Mouse (Mus musculus) limb, embryonic 15.5 days (tissue): ENCODE measurements around the gene Ptgs2. TPM values are rescaled to one million over a fixed set of nuclear protein-coding genes. Genes with fewer than 3 reads are reported as not detected.

ENCODE experiments used
- ATAC-seq: fragments of 200-750 bp; cut with Nextera tagmentation; 2 replicates; pipeline ENCODE4 v1.8.0; 2017; ENCODE audit warnings: low read depth, moderate TSS enrichment; ENCODE audit not compliant: insufficient number of reproducible peaks, low FRiP score, low TSS enrichment
- H3K27ac ChIP-seq: fragments of 300-500 bp; sonication (generic); 2 replicates; pipeline ENCODE4 v1.5.1; 2015; ENCODE audit warnings: moderate library complexity, mild to moderate bottlenecking, inconsistent platforms
- H3K27me3 ChIP-seq: fragments of 300-500 bp; sonication (generic); 2 replicates; pipeline ENCODE4 v1.6.1; 2015; ENCODE audit warnings: inconsistent platforms
- H3K36me3 ChIP-seq: fragments of 300-500 bp; sonication (generic); 2 replicates; pipeline ENCODE4 v1.6.1; 2015; ENCODE audit warnings: inconsistent platforms
- H3K4me1 ChIP-seq: fragments of 300-500 bp; sonication (generic); 2 replicates; pipeline ENCODE4 v1.6.1; 2015; ENCODE audit warnings: inconsistent platforms
- H3K4me2 ChIP-seq: fragments of 300-500 bp; sonication (generic); 2 replicates; pipeline ENCODE4 v1.6.1; 2015; ENCODE audit warnings: mild to moderate bottlenecking, inconsistent platforms
- H3K4me3 ChIP-seq: fragments of 300-500 bp; sonication (generic); 2 replicates; pipeline ENCODE4 v1.5.1; 2015; ENCODE audit warnings: mild to moderate bottlenecking, inconsistent platforms
- H3K9ac ChIP-seq: fragments of 300-500 bp; sonication (generic); 2 replicates; pipeline ENCODE4 v1.6.1; 2015; ENCODE audit warnings: inconsistent platforms
- H3K9me3 ChIP-seq: fragments of 300-500 bp; sonication (generic); 2 replicates; pipeline ENCODE4 v1.6.1; 2016; ENCODE audit warnings: inconsistent platforms
- WGBS: fragments of 180-500 bp; shearing (Covaris S2); methylation state at CpG from one replicate; pipeline ENCODE4 v1.1.7; 2015; 5-methylcytosine and 5-hydroxymethylcytosine counted together
- polyA plus RNA-seq: library from polyadenylated mRNA; unstranded; fragments of >200 nt; fragmentation: Nextera tagmentation; extraction: Ambion mirVana; gene quantifications from 2 replicates; pipeline ENCODE4 v1.2.1, GENCODE M21; 2015

The Ptgs2 gene
- polyA plus RNA-seq, 1 experiment from 2014 or later = 0.31 TPM

DNA sequence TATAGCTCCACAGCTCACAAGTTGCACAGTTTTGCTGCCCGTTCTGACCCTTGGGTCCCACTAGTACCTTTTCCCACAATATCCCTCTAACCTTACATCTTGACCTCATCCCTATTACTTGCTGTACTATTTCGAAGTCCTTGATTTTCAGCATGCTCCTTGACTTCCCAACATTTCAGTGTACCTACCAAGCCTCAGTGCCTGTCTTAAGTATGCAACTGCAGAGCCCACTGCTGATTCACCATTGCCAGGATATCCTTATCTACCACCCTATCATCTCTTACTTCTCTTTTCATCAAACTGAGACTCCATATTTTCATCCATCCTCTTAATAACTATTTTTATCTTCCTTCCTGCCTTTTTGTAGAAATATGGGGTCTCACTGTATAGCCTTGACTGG is 9.8 kb downstream of the Ptgs2 start:
- no peaks in the 10 kb centered on the region for H3K27me3 ChIP-seq
- no peak overlapping the region for H3K4me2 ChIP-seq
- no peak overlapping the region for H3K27ac ChIP-seq
- no peaks in the 10 kb centered on the region for H3K9me3 ChIP-seq
- H3K9ac ChIP-seq = no peak overlapping the region
- WGBS = 71% methylated on average over 2 of the region's 2 CpGs
- ATAC-seq = no peak
- no peaks in the 10 kb centered on the region for H3K4me1 ChIP-seq
- no peaks in the 10 kb centered on the region for H3K36me3 ChIP-seq
- no peak overlapping the region for H3K4me3 ChIP-seq

DNA sequence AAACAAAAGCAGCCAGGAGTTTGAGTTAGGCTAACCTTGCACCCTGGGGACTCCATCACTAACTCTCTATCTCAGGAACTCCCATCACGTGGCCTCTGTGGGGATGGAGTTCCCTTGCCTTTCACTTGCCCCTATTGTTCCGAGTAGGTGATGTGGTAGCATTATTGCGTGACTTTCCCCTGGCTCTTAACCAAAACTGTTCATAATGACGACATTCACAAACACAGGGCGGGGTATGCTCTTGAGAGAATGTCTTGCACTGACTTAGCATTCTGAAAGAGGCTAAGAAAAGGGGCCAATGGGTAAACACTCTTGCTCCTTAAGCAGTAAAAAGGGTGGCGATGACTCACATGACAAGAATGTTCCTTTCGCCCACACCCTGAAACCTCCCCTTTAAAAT is 15.5 kb downstream of the Ptgs2 start:
- Histone ChIP-seq H3K4me1 (no peaks in the 10 kb centered on the region), H3K36me3 (no peaks in the 10 kb centered on the region), H3K27ac (no peak overlapping the region), H3K9me3 (no peaks in the 10 kb centered on the region), H3K4me2 (no peak overlapping the region), H3K27me3 (no peaks in the 10 kb centered on the region), H3K9ac (no peak overlapping the region), H3K4me3 (no peak overlapping the region)
- no peak for ATAC-seq
- WGBS = 55% methylated on average over 7 of the region's 7 CpGs

DNA sequence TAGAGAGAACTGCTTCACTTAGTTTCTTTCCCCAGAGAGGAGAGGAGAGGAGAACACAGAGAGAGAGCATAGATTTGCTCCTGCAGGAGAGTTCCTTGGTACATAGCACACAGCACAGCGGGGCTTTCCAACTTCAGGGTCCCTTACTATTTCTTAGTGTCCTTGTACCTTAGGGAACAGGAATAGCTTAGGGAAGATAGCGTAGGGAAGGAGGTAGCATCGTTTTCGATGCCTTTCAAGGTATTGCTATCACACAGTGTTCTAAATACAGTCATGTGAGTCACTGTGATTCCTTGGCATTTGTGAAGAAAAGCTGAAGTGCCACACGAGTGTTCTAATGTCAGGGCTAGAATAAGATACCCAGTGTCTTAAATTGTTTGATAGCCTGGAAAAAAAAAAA is 18.5 kb downstream of the Ptgs2 start:
- WGBS = 79% methylated on average over 5 of the region's 5 CpGs

DNA sequence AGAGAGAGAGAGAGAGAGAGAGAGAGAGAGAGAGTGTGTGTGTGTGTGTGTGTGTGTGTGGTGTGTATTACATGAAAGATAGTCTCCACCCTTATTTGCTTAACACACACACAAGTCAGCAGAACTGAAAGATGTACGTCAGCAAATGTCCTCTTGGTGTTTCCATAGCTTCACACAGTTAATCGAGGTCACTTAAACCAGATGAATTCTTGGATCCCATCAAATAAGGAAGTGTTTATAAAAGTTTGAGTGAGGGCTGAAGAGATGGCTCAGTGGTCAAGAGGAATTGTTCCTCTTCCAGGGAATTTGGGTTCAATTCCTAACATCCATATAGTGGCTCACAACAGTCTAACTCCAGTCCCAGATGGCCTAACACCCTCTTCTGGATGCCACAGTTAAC is 25.7 kb downstream of the Ptgs2 start:
- H3K4me1 ChIP-seq = no peaks in the 10 kb centered on the region
- no peaks in the 10 kb centered on the region for H3K9me3 ChIP-seq
- H3K27ac ChIP-seq = no peak overlapping the region
- H3K27me3 ChIP-seq = no peaks in the 10 kb centered on the region
- H3K4me2 ChIP-seq = no peak overlapping the region
- no peak overlapping the region for H3K4me3 ChIP-seq
- H3K9ac ChIP-seq = no peak overlapping the region
- H3K36me3 ChIP-seq = no peaks in the 10 kb centered on the region
- WGBS = 82% methylated on average over 2 of the region's 2 CpGs
- ATAC-seq = no peak

More for the DNA sequence above, 18.5 kb downstream of the Ptgs2 start:
- no peaks in the 10 kb centered on the region for H3K4me1 ChIP-seq
- H3K36me3 ChIP-seq = no peaks in the 10 kb centered on the region
- H3K4me3 ChIP-seq = no peak overlapping the region
- H3K9me3 ChIP-seq = no peaks in the 10 kb centered on the region
- no peak overlapping the region for H3K9ac ChIP-seq
- ATAC-seq = no peak
- H3K4me2 ChIP-seq = no peak overlapping the region
- H3K27ac ChIP-seq = no peak overlapping the region
- no peaks in the 10 kb centered on the region for H3K27me3 ChIP-seq

DNA sequence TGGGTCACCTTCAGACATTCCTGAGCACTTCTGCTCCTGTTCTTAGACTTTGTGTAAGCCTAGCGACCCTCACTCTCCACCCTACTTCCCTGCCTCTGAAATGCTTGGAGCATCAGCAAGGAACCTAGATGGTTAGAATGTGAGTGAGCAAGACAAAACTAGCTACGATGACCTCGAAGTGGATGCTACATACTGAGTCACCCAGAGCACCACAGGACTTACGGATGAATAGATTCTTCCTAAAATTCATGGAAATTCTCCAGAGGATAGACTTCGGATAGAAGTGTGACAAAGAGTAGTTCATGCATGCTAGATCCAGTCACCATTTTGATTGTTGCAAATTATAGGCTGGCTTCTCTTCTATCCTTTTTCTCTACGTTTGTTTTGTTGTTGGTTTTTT is 30.2 kb downstream of the Ptgs2 start:
- Histone ChIP-seq H3K27ac (no peak overlapping the region), H3K4me2 (no peak overlapping the region), H3K27me3 (no peaks in the 10 kb centered on the region), H3K9ac (no peak overlapping the region), H3K9me3 (no peaks in the 10 kb centered on the region), H3K4me3 (no peak overlapping the region), H3K36me3 (no peaks in the 10 kb centered on the region), H3K4me1 (no peaks in the 10 kb centered on the region)
- no peak for ATAC-seq
- 76% methylated on average over 6 of the region's 6 CpGs for WGBS

DNA sequence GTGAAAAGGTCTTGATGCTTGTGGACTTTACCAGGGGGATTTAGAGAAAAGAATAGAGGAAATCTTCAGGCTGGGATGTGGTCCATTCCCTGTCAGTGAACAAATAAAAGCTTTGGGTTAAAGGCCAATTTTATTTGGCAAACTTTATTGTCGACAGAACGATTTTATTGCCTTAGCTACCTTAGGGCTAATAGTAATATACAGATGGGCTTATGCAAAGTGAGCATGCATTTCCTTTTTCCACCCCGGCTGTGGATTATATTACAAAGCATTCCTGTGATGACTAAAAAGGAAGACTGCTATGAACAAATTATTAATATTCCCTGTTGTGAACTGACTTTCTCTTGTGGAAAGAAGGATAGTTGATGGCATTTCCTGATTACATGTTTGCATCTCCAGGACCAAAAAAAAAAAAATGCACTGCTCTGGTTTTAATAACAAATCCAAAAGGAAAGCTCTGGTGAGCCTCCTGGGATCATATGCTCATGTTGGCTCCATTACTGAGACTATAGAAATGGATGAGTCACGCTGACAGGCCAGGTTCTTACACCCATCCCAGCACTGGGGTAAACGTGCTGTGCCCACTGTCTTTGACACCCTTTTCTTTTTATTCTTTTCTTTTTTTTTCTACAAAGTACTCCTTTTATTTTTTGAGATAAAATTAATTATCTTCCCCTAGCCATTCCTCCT is 30.9 kb downstream of the Ptgs2 start:
- H3K4me3 ChIP-seq = no peak overlapping the region
- no peak overlapping the region for H3K9ac ChIP-seq
- no peaks in the 10 kb centered on the region for H3K27me3 ChIP-seq
- no peaks in the 10 kb centered on the region for H3K4me1 ChIP-seq
- ATAC-seq = no peak
- no peaks in the 10 kb centered on the region for H3K9me3 ChIP-seq
- no peak overlapping the region for H3K4me2 ChIP-seq
- H3K36me3 ChIP-seq = no peaks in the 10 kb centered on the region
- 34% methylated on average over 5 of the region's 5 CpGs for WGBS
- H3K27ac ChIP-seq = no peak overlapping the region

DNA sequence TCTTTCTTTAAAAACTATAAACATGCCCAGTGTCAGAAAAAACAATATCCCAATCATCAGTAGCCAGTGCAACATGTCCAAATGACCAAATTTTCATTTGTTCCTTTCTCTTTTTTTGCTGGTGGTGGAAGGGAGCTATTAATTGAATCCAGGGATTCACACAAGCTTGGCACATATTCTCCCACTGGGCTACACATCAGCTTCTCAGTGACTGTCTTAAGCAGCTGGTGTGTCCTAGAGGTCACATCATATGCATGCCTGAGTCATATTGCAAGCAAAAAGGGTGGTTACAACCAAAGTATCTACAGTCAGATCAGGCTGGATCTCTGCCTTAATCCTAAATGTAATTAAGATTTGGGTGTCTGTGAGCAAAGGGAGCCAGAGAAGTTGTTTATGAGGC is 35.5 kb downstream of the Ptgs2 start:
- Histone ChIP-seq H3K4me1 (no peaks in the 10 kb centered on the region), H3K9ac (no peak overlapping the region), H3K9me3 (no peaks in the 10 kb centered on the region), H3K27ac (no peak overlapping the region), H3K4me2 (no peak overlapping the region), H3K27me3 (no peaks in the 10 kb centered on the region), H3K36me3 (no peaks in the 10 kb centered on the region), H3K4me3 (no peak overlapping the region)
- ATAC-seq = no peak

DNA sequence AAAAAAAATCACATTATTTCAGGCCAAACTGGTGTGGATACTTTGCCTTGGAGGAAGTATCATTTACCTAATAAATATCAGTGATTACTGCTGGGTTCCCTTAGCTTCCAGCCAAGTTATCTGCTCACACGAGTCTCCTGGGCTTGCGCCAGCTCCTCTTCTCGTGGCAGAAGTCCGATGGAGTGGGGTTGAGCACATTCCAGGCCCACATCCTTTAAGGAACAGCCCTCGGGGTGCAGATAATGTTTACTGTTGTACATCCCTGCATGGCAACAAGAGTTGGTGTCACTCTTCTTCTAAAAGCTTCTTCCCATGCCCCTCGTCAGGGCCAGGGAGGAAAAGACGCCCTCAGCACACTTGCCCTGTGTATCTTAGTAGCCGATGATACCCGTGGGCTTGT is 39.9 kb downstream of the Ptgs2 start:
- Histone ChIP-seq H3K4me3 (no peak overlapping the region), H3K4me1 (no peaks in the 10 kb centered on the region), H3K9ac (no peak overlapping the region), H3K9me3 (no peaks in the 10 kb centered on the region), H3K4me2 (no peak overlapping the region), H3K36me3 (no peaks in the 10 kb centered on the region), H3K27me3 (no peaks in the 10 kb centered on the region), H3K27ac (no peak overlapping the region)
- no peak for ATAC-seq
- 64% methylated on average over 9 of the region's 9 CpGs for WGBS

DNA sequence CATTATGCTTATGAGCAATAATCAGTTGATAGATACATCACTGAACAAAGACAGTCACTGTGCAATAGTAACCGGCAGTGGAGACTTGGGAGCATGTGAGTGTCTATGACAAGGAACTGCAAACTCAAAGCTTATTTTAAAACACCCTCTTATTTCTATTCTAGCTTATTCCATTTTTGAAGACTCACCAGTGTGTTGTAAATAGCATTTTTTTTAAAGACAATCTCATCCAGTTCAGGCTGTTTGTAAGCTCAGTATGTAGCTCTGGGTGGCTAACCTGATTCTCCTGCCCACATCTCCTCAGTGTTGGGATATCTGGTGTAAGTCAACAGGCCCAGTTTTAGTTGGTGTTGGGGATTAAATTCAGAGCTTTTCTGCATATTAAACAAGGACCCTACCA is 42.1 kb downstream of the Ptgs2 start:
- no peak for ATAC-seq
- no peaks in the 10 kb centered on the region for H3K9me3 ChIP-seq
- H3K4me1 ChIP-seq = no peaks in the 10 kb centered on the region
- H3K27me3 ChIP-seq = no peaks in the 10 kb centered on the region
- no peak overlapping the region for H3K27ac ChIP-seq
- H3K9ac ChIP-seq = no peak overlapping the region
- no peak overlapping the region for H3K4me2 ChIP-seq
- no peak overlapping the region for H3K4me3 ChIP-seq
- H3K36me3 ChIP-seq = no peaks in the 10 kb centered on the region
- WGBS = 80% methylated on average over 1 of the region's 1 CpGs

DNA sequence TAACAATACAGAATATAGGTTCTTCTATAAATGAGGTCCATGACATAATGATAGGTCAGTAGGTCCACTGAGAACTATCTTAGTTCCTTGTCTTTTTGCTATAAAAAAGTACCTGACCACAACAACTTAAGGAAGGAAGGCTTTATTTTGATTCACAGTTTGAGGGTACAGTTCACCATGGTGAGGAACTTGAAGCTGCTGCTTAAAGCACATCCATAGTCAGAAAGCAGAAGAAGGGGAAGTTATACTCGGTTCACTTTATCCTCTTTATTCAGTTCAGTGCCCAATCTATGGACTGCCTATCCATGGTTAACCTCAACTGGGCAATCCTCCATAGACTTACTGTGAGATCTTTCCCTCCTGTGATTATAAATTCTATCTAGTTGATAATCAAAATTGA is 43.7 kb downstream of the Ptgs2 start:
- Histone ChIP-seq H3K36me3 (no peaks in the 10 kb centered on the region), H3K4me3 (no peak overlapping the region), H3K4me2 (no peak overlapping the region), H3K27me3 (no peaks in the 10 kb centered on the region), H3K4me1 (no peaks in the 10 kb centered on the region), H3K9me3 (no peaks in the 10 kb centered on the region), H3K9ac (no peak overlapping the region), H3K27ac (no peak overlapping the region)
- no peak for ATAC-seq
- WGBS = 72% methylated on average over 1 of the region's 1 CpGs

DNA sequence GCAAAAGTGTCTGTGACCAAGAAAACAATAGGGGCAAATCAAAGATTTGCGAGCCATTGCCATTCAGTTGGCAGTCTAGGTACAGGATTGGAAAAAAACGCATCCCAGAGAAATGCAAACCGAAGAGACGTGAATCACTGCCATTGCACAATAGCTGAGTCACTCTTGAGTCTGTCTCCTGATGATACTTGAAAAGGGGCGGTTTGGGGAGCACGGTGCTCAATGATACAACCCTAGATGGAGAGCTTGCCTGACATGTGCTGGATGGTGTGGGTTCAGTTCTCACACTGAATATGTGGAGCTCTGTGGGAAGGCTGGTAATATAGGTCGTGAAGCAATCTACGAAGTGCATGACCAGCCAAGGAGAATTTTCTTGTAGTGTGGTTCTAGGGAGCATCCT is 45.2 kb downstream of the Ptgs2 start:
- ATAC-seq = no peak
- Histone ChIP-seq H3K9ac (no peak overlapping the region), H3K27me3 (no peaks in the 10 kb centered on the region), H3K4me3 (no peak overlapping the region), H3K27ac (no peak overlapping the region), H3K4me2 (no peak overlapping the region), H3K4me1 (no peaks in the 10 kb centered on the region), H3K36me3 (no peaks in the 10 kb centered on the region), H3K9me3 (no peaks in the 10 kb centered on the region)
- WGBS = 86% methylated on average over 8 of the region's 8 CpGs

DNA sequence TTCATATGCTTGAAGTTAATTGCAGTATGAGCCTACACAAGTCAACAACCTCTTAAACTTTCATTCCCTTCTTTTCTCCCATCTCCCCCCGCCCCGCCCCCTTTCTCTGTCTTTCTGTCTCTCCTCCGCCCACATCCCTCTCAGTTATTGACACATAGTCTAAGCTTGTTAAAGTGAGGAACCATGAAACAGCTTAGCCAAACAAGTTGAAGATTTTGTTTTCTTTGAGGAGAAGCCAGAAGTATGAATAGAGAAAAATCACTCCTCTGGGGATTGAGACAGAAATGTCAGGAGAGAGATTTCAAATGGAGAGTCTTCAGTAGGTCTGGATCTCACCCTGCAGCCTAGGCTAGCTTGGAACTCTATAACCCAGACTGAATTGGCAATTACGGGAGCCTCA is 47.4 kb downstream of the Ptgs2 start:
- H3K4me2 ChIP-seq = no peak overlapping the region
- H3K4me1 ChIP-seq = no peaks in the 10 kb centered on the region
- H3K27me3 ChIP-seq = no peaks in the 10 kb centered on the region
- H3K4me3 ChIP-seq = no peak overlapping the region
- H3K27ac ChIP-seq = no peak overlapping the region
- no peak overlapping the region for H3K9ac ChIP-seq
- 82% methylated on average over 4 of the region's 4 CpGs for WGBS
- no peaks in the 10 kb centered on the region for H3K36me3 ChIP-seq
- ATAC-seq = no peak
- H3K9me3 ChIP-seq = no peaks in the 10 kb centered on the region

DNA sequence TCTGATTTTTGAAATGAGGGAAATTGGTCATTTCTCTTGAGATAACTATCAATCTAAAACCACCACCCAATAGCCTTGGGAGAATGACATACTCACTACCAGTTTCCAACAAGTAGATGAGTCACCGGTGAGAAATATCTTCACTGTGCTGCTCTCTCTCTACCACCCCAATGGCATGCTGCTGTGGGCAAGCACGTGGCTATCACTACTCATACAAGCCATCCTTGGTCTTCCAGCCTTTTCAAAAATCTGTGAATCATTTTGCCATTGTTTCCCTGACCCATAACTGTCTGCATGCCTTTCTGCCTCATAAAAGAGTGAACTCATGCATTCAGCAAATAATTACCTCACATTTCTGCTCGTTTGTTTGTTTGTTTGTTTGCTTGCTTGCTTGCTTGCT is 51.6 kb downstream of the Ptgs2 start:
- no peaks in the 10 kb centered on the region for H3K36me3 ChIP-seq
- no peaks in the 10 kb centered on the region for H3K4me1 ChIP-seq
- H3K4me2 ChIP-seq = no peak overlapping the region
- no peak overlapping the region for H3K4me3 ChIP-seq
- ATAC-seq = no peak
- H3K27me3 ChIP-seq = no peaks in the 10 kb centered on the region
- H3K27ac ChIP-seq = no peak overlapping the region
- H3K9me3 ChIP-seq = no peaks in the 10 kb centered on the region
- H3K9ac ChIP-seq = no peak overlapping the region
- WGBS = 64% methylated on average over 3 of the region's 3 CpGs
